Mouse (Mus musculus): Measurements from ENCODE around the gene Cdc42ep1. TPM values are rescaled to one million over a fixed set of nuclear protein-coding genes. Genes with fewer than 3 reads are reported as not detected.

Cdc42ep1 gene
- total and polyA plus RNA-seq, 3 experiments: 0.04 to 1.7 TPM; not detected in 1

- no peak for DNase-seq (ENCODE audit: low read depth, low spot score)
- Histone ChIP-seq H3K9ac (ENCODE audit: control insufficient read depth, low read depth, low read length, poor library complexity, severe bottlenecking) (no peak overlapping the region), H3K9me3 (replicated peaks; ENCODE audit: insufficient read depth, low read length) (no peaks in the 10 kb centered on the region), H3K4me1 (ENCODE audit: control insufficient read depth in 1 of 2, insufficient read depth in 2 of 2, low read length in 2 of 2) (peaks cover 4 to 6% of the 10 kb centered on the region in 2 experiments), H3K4me3 (ENCODE audit: control insufficient read depth in 1 of 2, insufficient read depth in 1 of 2, low read depth in 2 of 2, low read length in 2 of 2) (no peak overlapping the region), H3K79me2 (ENCODE audit: control insufficient read depth, insufficient read depth, low read length, poor library complexity) (no peaks in the 10 kb centered on the region), H3K27ac (ENCODE audit: control insufficient read depth, low read depth, low read length) (no peak overlapping the region), H3K36me3 (ENCODE audit: control insufficient read depth in 1 of 2, insufficient read depth in 2 of 2, low read length in 2 of 2) (peaks cover 0 to 2% of the 10 kb centered on the region in 2 experiments; a peak in 1 of 4 replicates), H3K27me3 (ENCODE audit: control insufficient read depth in 1 of 2, insufficient read depth in 2 of 2, low read length in 2 of 2) (no peaks in the 10 kb centered on the region)
- no peak for TF ChIP-seq GABPA (IDR thresholded peaks at IDR 0.05; ENCODE audit: low read depth, low read length)
- TF ChIP-seq USF1 (IDR thresholded peaks at IDR 0.05; ENCODE audit: low read depth, low read length): no peak
- no peak for TF ChIP-seq RAD21 (IDR thresholded peaks at IDR 0.05; ENCODE audit: low read depth, low read length)
- no peak for TF ChIP-seq HCFC1 (IDR thresholded peaks at IDR 0.05; ENCODE audit: low read depth, low read length)
- TF ChIP-seq POLR2A (IDR thresholded peaks at IDR 0.05; ENCODE audit: control insufficient read depth in 1 of 2, insufficient read depth in 1 of 2, low read depth in 1 of 2, low read length in 2 of 2, poor library complexity in 1 of 2): no peak
- TF ChIP-seq SMC3 (IDR thresholded peaks at IDR 0.05; ENCODE audit: low read depth, low read length): no peak
- no peak for TF ChIP-seq UBTF (IDR thresholded peaks at IDR 0.05; ENCODE audit: borderline replicate concordance, insufficient read depth, low read depth, low read length)
- TF ChIP-seq ETS1 (IDR thresholded peaks at IDR 0.05; ENCODE audit: low read depth, low read length): no peak
- TF ChIP-seq NELFE (IDR thresholded peaks at IDR 0.05; ENCODE audit: low read depth, low read length): no peak
- TF ChIP-seq NRF1 (IDR thresholded peaks at IDR 0.05; ENCODE audit: insufficient read depth, low read depth, low read length, poor library complexity, severe bottlenecking): no peak
- TF ChIP-seq MEF2A (IDR thresholded peaks at IDR 0.05; ENCODE audit: extremely low read depth, insufficient replicate concordance, low read depth, low read length, poor library complexity, severe bottlenecking): no peak
- TF ChIP-seq TCF12 (IDR thresholded peaks at IDR 0.05; ENCODE audit: low read depth, low read length): no peak
- no peak for TF ChIP-seq RCOR1 (IDR thresholded peaks at IDR 0.05; ENCODE audit: low read depth, low read length)
Measured at GRCm38 (mm10) chr15:78868826-78869233, 26.4 kb downstream of the Cdc42ep1 start.

GRCm38 (mm10) chr15:78869775-78870174, 27.4 kb downstream of the Cdc42ep1 start:
- Histone ChIP-seq H3K9me3 (replicated peaks; ENCODE audit: insufficient read depth, low read length) (no peaks in the 10 kb centered on the region), H3K27ac (ENCODE audit: control insufficient read depth, low read depth, low read length) (no peak overlapping the region), H3K79me2 (ENCODE audit: control insufficient read depth, insufficient read depth, low read length, poor library complexity) (no peaks in the 10 kb centered on the region), H3K9ac (ENCODE audit: control insufficient read depth, low read depth, low read length, poor library complexity, severe bottlenecking) (peak overlapping the region; percentile 51), H3K27me3 (ENCODE audit: control insufficient read depth in 1 of 2, insufficient read depth in 2 of 2, low read length in 2 of 2) (no peaks in the 10 kb centered on the region), H3K4me3 (ENCODE audit: control insufficient read depth in 1 of 2, insufficient read depth in 1 of 2, low read depth in 2 of 2, low read length in 2 of 2) (no peak overlapping the region), H3K4me1 (ENCODE audit: control insufficient read depth in 1 of 2, insufficient read depth in 2 of 2, low read length in 2 of 2) (peaks cover 0 to 2% of the 10 kb centered on the region in 2 experiments; a peak in 1 of 4 replicates), H3K36me3 (ENCODE audit: control insufficient read depth in 1 of 2, insufficient read depth in 2 of 2, low read length in 2 of 2) (peaks cover 0 to 2% of the 10 kb centered on the region in 2 experiments; a peak in 1 of 4 replicates)
- peak; percentile 85 for DNase-seq (ENCODE audit: low read depth, low spot score)
- TF ChIP-seq HCFC1 (IDR thresholded peaks at IDR 0.05; ENCODE audit: low read depth, low read length) (peak; percentile 49; the same call in 1 of the 2 replicates), MXI1 (IDR thresholded peaks at IDR 0.05; ENCODE audit: low read depth, low read length) (peak; percentile 98), TCF12 (IDR thresholded peaks at IDR 0.05; ENCODE audit: low read depth, low read length) (no peak), USF1 (IDR thresholded peaks at IDR 0.05; ENCODE audit: low read depth, low read length) (peak; percentile 60), ETS1 (IDR thresholded peaks at IDR 0.05; ENCODE audit: low read depth, low read length) (no peak), MYB (IDR thresholded peaks at IDR 0.05; ENCODE audit: low read depth, low read length) (no peak), RCOR1 (IDR thresholded peaks at IDR 0.05; ENCODE audit: low read depth, low read length) (no peak), E2F4 (IDR thresholded peaks at IDR 0.05; ENCODE audit: borderline replicate concordance, low read depth, low read length) (no peak), NELFE (IDR thresholded peaks at IDR 0.05; ENCODE audit: low read depth, low read length) (no peak), EP300 (IDR thresholded peaks at IDR 0.05; ENCODE audit: low read depth in 1 of 2, low read length in 2 of 2) (no peak), TBP (IDR thresholded peaks at IDR 0.05; ENCODE audit: low read depth, low read length) (no peak), ZKSCAN1 (IDR thresholded peaks at IDR 0.05; ENCODE audit: low read depth, low read length) (no peak), KAT2A (conservative IDR thresholded peaks at IDR 0.05; ENCODE audit: low read depth, low read length) (no peak), RAD21 (IDR thresholded peaks at IDR 0.05; ENCODE audit: low read depth, low read length) (peak; percentile 45), MAFK (IDR thresholded peaks at IDR 0.05; ENCODE audit: borderline replicate concordance, low read depth, low read length) (no peak), CTCF (IDR thresholded peaks at IDR 0.05 in 2 of 3, conservative IDR thresholded peaks at IDR 0.05 in 1 of 3; ENCODE audit: control insufficient read depth in 1 of 3, insufficient read depth in 1 of 3, low read depth in 2 of 3, low read length in 3 of 3, poor library complexity in 1 of 3, severe bottlenecking in 1 of 3) (peak; percentile 55 to 91 (median 68)), MEF2A (IDR thresholded peaks at IDR 0.05; ENCODE audit: extremely low read depth, insufficient replicate concordance, low read depth, low read length, poor library complexity, severe bottlenecking) (no peak), MAZ (IDR thresholded peaks at IDR 0.05; ENCODE audit: low read depth, low read length) (no peak), USF2 (IDR thresholded peaks at IDR 0.05; ENCODE audit: borderline replicate concordance in 1 of 2, insufficient read depth in 1 of 2, low read depth in 1 of 2, low read length in 2 of 2) (no peak), TAL1 (IDR thresholded peaks at IDR 0.05; ENCODE audit: low read length) (no peak), JUND (IDR thresholded peaks at IDR 0.05; ENCODE audit: low read depth, low read length) (no peak), CHD2 (IDR thresholded peaks at IDR 0.05; ENCODE audit: low read length) (no peak), GABPA (IDR thresholded peaks at IDR 0.05; ENCODE audit: low read depth, low read length) (no peak), GATA1 (IDR thresholded peaks at IDR 0.05; ENCODE audit: low read depth, low read length) (no peak), ZMIZ1 (IDR thresholded peaks at IDR 0.05; ENCODE audit: low read depth, low read length) (no peak)

All from MEL (cell line).